Mouse (Mus musculus) G1E (cell line): Measurements from ENCODE around the gene Spcs3. TPM values are rescaled to one million over a fixed set of nuclear protein-coding genes. Genes with fewer than 3 reads are reported as not detected.

Source experiments
- ATAC-seq: 2 replicates; pipeline ENCODE4 v1.8.0; 2016; ENCODE audit warnings: mild to moderate bottlenecking; ENCODE audit not compliant: insufficient number of reproducible peaks, poor library complexity, low FRiP score, severe bottlenecking; ENCODE audit errors: extremely low read depth
- DNase-seq: peaks from one replicate; pipeline ENCODE4 v3.0.0; 2012; ENCODE audit warnings: low spot score
- H3K27me3 ChIP-seq: 2 replicates; pipeline ENCODE4 v1.6.1; 2012; ENCODE audit warnings: mild to moderate bottlenecking, low read length, inconsistent platforms; ENCODE audit not compliant: insufficient read depth
- H3K36me3 ChIP-seq: replicated peaks from 2 replicates; pipeline ENCODE3; 2012; ENCODE audit warnings: mild to moderate bottlenecking, inconsistent platforms
- H3K4me1 ChIP-seq: 2 replicates; pipeline ENCODE4 v1.6.1; 2012; ENCODE audit warnings: low read depth, low read length, inconsistent platforms, mixed read lengths; ENCODE audit not compliant: insufficient read depth
- H3K4me3 ChIP-seq: 2 replicates; pipeline ENCODE4 v1.5.1; 2012; ENCODE audit warnings: low read depth, mild to moderate bottlenecking, inconsistent platforms, low read length, moderate library complexity, mixed read lengths
- H3K9me3 ChIP-seq: replicated peaks from 2 replicates; pipeline ENCODE4 v1.6.1; 2012; ENCODE audit warnings: inconsistent platforms
- CTCF ChIP-seq: IDR thresholded peaks from 2 replicates; pipeline ENCODE4 v1.5.1; 2012; ENCODE audit warnings: low read depth, low read length, inconsistent platforms, mixed read lengths
- GATA1 ChIP-seq: IDR thresholded peaks from 2 replicates; pipeline ENCODE4 v1.6.1; 2012; ENCODE audit warnings: borderline replicate concordance, low read length, inconsistent platforms, mixed read lengths
- GATA2 ChIP-seq: IDR thresholded peaks from 2 replicates; pipeline ENCODE4 v1.6.1; 2012; ENCODE audit warnings: low read depth, low read length, inconsistent platforms, borderline replicate concordance
- POLR2AphosphoS5 ChIP-seq: IDR thresholded peaks from 2 replicates; pipeline ENCODE4 v1.6.1; 2012; ENCODE audit warnings: low read depth, low read length, inconsistent platforms; ENCODE audit not compliant: insufficient replicate concordance
- TAL1 ChIP-seq: conservative IDR thresholded peaks from 2 replicates; pipeline ENCODE4 v1.6.1; 2012; ENCODE audit warnings: low read depth, low read length, inconsistent platforms, mixed read lengths
- polyA plus RNA-seq: library from polyadenylated mRNA; stranded (reverse); fragments of >175 nt; gene quantifications from 2 replicates; pipeline ENCODE4 v1.2.3, GENCODE M21; 2012
- total RNA-seq, 2 experiments: library from RNA; stranded (forward) in 1 of 2; stranded (reverse) in 1 of 2; fragments of 200-1000 nt in 1 of 2; fragments of >200 nt in 1 of 2; fragmentation: Nextera tagmentation in 1 of 2; gene quantifications; 2 replicates each; pipeline ENCODE4 v1.2.3; 2014 to 2017

Spcs3 gene
- total and polyA plus RNA-seq, 3 experiments: 37.5 to 246 (median 110) TPM

GRCm38 (mm10) chr8:54562137-54562536, 32.3 kb upstream of the Spcs3 start:
- Histone ChIP-seq H3K4me1 (no peaks in the 10 kb centered on the region), H3K27me3 (no peaks in the 10 kb centered on the region; the same call in none of the 2 replicates), H3K36me3 (no peaks in the 10 kb centered on the region), H3K4me3 (no peak overlapping the region), H3K9me3 (no peaks in the 10 kb centered on the region)
- DNase-seq (no peak), ATAC-seq (no peak)
- no peak for TF ChIP-seq GATA2
- TF ChIP-seq TAL1: no peak
- no peak for TF ChIP-seq POLR2AphosphoS5
- no peak for TF ChIP-seq GATA1
- TF ChIP-seq CTCF: no peak

- no peaks in the 10 kb centered on the region for H3K9me3 ChIP-seq
- TF ChIP-seq GATA1 (no peak), TAL1 (no peak), POLR2AphosphoS5 (no peak), CTCF (no peak), GATA2 (no peak)
- no peaks in the 10 kb centered on the region for H3K4me1 ChIP-seq
- DNase-seq: no peak
- no peak overlapping the region for H3K4me3 ChIP-seq
- no peak for ATAC-seq
- H3K27me3 ChIP-seq: no peaks in the 10 kb centered on the region; the same call in 1 of the 2 replicates
- no peaks in the 10 kb centered on the region for H3K36me3 ChIP-seq
Observed at GRCm38 (mm10) chr8:54554921-54555320, 25.1 kb upstream of the Spcs3 start.

- no peak for ATAC-seq
- no peak for DNase-seq
- Histone ChIP-seq H3K36me3 (no peaks in the 10 kb centered on the region), H3K4me1 (no peaks in the 10 kb centered on the region), H3K9me3 (no peaks in the 10 kb centered on the region), H3K27me3 (no peaks in the 10 kb centered on the region), H3K4me3 (no peak overlapping the region)
- TF ChIP-seq CTCF (no peak), TAL1 (no peak), POLR2AphosphoS5 (no peak), GATA1 (no peak), GATA2 (no peak)
Observed at GRCm38 (mm10) chr8:54550026-54550574, 20.3 kb upstream of the Spcs3 start.

- TF ChIP-seq GATA2 (no peak), GATA1 (no peak), TAL1 (no peak), CTCF (no peak), POLR2AphosphoS5 (no peak)
- no peak for DNase-seq
- Histone ChIP-seq H3K36me3 (no peaks in the 10 kb centered on the region), H3K27me3 (no peaks in the 10 kb centered on the region), H3K4me3 (no peak overlapping the region), H3K9me3 (no peaks in the 10 kb centered on the region), H3K4me1 (no peaks in the 10 kb centered on the region)
- no peak for ATAC-seq
Observed at GRCm38 (mm10) chr8:54548383-54548782, 18.6 kb upstream of the Spcs3 start.

GRCm38 (mm10) chr8:54541331-54541730, 11.5 kb upstream of the Spcs3 start:
- Histone ChIP-seq H3K36me3 (no peaks in the 10 kb centered on the region), H3K4me1 (no peaks in the 10 kb centered on the region), H3K4me3 (no peak overlapping the region), H3K9me3 (no peaks in the 10 kb centered on the region), H3K27me3 (no peaks in the 10 kb centered on the region)
- no peak for ATAC-seq
- TF ChIP-seq GATA1: no peak
- no peak for TF ChIP-seq POLR2AphosphoS5
- TF ChIP-seq CTCF: no peak
- TF ChIP-seq GATA2: no peak
- no peak for TF ChIP-seq TAL1
- no peak for DNase-seq

GRCm38 (mm10) chr8:54537285-54537684, 7.5 kb upstream of the Spcs3 start:
- TF ChIP-seq GATA2: no peak
- no peak for TF ChIP-seq GATA1
- no peak for TF ChIP-seq POLR2AphosphoS5
- no peak for TF ChIP-seq CTCF
- no peak for TF ChIP-seq TAL1
- H3K4me1 ChIP-seq: peaks cover 2% of the 10 kb centered on the region; the same call in 1 of the 2 replicates
- no peak for DNase-seq
- peaks cover 3% of the 10 kb centered on the region for H3K36me3 ChIP-seq
- no peaks in the 10 kb centered on the region for H3K9me3 ChIP-seq
- no peaks in the 10 kb centered on the region for H3K27me3 ChIP-seq
- no peak overlapping the region for H3K4me3 ChIP-seq
- ATAC-seq: no peak
